Comparison of ENCODE assay signal across 12 mouse cellular contexts in genomic region chr2:168451714-168452708, GRCm38 (mm10).
A peak's percentile ranks its signal among the peaks of the same experiment; 100 is the strongest.
DNase-seq lines count a peak whose midpoint lies in the region; ATAC-seq lines count a peak whose summit lies in the region.
"Had no signal": no experiment of that assay in that cellular context is flagged by ENCODE, and none has a peak within 500 bp of the region (broad histone marks: within the 10 kb centered on the region; RNA-seq: fewer than 3 reads in every experiment).

No protein-coding gene starts in this region.

- no peaks in the 10 kb centered on the region for H3K9me3 ChIP-seq in embryonic facial prominence, embryonic 11.5 days (replicated peaks; ENCODE audit: control insufficient read depth, low read length)
- H3K9me3 ChIP-seq: lung, embryonic 15.5 days had no signal

- H3K4me3 ChIP-seq in embryonic facial prominence, embryonic 11.5 days (ENCODE audit: low read depth, low read length) = no peak overlapping the region
- H3K4me3 ChIP-seq: lung, embryonic 15.5 days had no signal

- DNase-seq in gastrocnemius, postnatal 14 days = peak; percentile 34
- DNase-seq in gastrocnemius, postnatal 10 days = no peak
- peak; percentile 63 for DNase-seq in embryonic facial prominence, embryonic 11.5 days (ENCODE audit: low spot score)
- no peak for DNase-seq in kidney, adult 11 months
- DNase-seq in heart, postnatal 10 days = no peak

- H3K36me3 ChIP-seq in embryonic facial prominence, embryonic 11.5 days (replicated peaks; ENCODE audit: control insufficient read depth, insufficient read depth, low read depth, low read length) = no peaks in the 10 kb centered on the region
- H3K36me3 ChIP-seq: lung, embryonic 15.5 days had no signal

- 41% methylated on average over 30 of the region's 30 CpGs for WGBS in embryonic facial prominence, embryonic 11.5 days

- ATAC-seq in embryonic facial prominence, embryonic 11.5 days (replicated peaks; ENCODE audit: insufficient number of reproducible peaks, low FRiP score, low TSS enrichment, low read depth) = no peak
- peak; percentile 57 to 62; a peak in 2 of 4 replicates for ATAC-seq in hematopoietic stem cell, adult 5-6 weeks (replicated peaks in 1 of 2; ENCODE audit: insufficient read depth in 1 of 2, low FRiP score in 2 of 2, low TSS enrichment in 1 of 2, low read depth in 1 of 2, poor library complexity in 2 of 2, severe bottlenecking in 2 of 2)
- ATAC-seq in neutrophil, adult 5-6 weeks (ENCODE audit: extremely low read depth, insufficient number of reproducible peaks, low FRiP score, poor library complexity, severe bottlenecking) = peak; percentile 3; the same call in 1 of the 2 replicates
- no peak for ATAC-seq in inflammation-experienced regulatory T-cells, adult 6 months
- ATAC-seq: activated CD4-positive, CD25-positive, alpha-beta regulatory T cell, adult 4 months; intestine, embryonic 16.5 days had no signal

- H3K4me2 ChIP-seq in embryonic facial prominence, embryonic 11.5 days (ENCODE audit: low read depth, low read length) = no peak overlapping the region
- H3K4me2 ChIP-seq: liver, embryonic 11.5 days; lung, embryonic 15.5 days had no signal

- H3K27ac ChIP-seq in embryonic facial prominence, embryonic 11.5 days (replicated peaks; ENCODE audit: low read depth, low read length) = no peak overlapping the region
- H3K27ac ChIP-seq: lung, embryonic 15.5 days had no signal

- intact Hi-C loops in gastrocnemius, postnatal 14 days (cut with DNase I; ENCODE audit: low total_unique reads) = no loop called here
- intact Hi-C loops in heart, postnatal 10 days (cut with DNase I) = no loop called here

- no peaks in the 10 kb centered on the region for H3K27me3 ChIP-seq in embryonic facial prominence, embryonic 11.5 days (ENCODE audit: control insufficient read depth, insufficient read depth, low read length)
- H3K27me3 ChIP-seq: lung, embryonic 15.5 days had no signal

- peaks cover 4% of the 10 kb centered on the region for H3K4me1 ChIP-seq in embryonic facial prominence, embryonic 11.5 days (ENCODE audit: control insufficient read depth, insufficient read depth, low read length)

- no peak overlapping the region for H3K9ac ChIP-seq in embryonic facial prominence, embryonic 11.5 days (replicated peaks; ENCODE audit: low read length)
- H3K9ac ChIP-seq: lung, embryonic 15.5 days had no signal

Comparison
In these comparisons a context has a peak if more than half of its experiments do, and no peak if none do; other contexts are left out.
1. DNase-seq: peak in gastrocnemius, postnatal 14 days (single experiment) and embryonic facial prominence, embryonic 11.5 days (single experiment); none in gastrocnemius, postnatal 10 days (single experiment), kidney, adult 11 months (single experiment) and heart, postnatal 10 days (0 of 2).
2. ATAC-seq: peak in hematopoietic stem cell, adult 5-6 weeks (2 of 2) and neutrophil, adult 5-6 weeks (single experiment); none in embryonic facial prominence, embryonic 11.5 days (single experiment) and inflammation-experienced regulatory T-cells, adult 6 months (single experiment).